11 mouse cellular contexts compared by ENCODE assay signal in genomic region chr14:78676457-78676856, GRCm38 (mm10). TPM values are rescaled to one million over a fixed set of nuclear protein-coding genes. Genes with fewer than 3 reads are reported as not detected.
DNase-seq lines count a peak whose midpoint lies in the region; ATAC-seq and TF ChIP-seq lines count a peak whose summit lies in the region.
"Had no signal": no experiment of that assay in that cellular context is flagged by ENCODE, and none has a peak within 500 bp of the region (broad histone marks: within the 10 kb centered on the region; RNA-seq: fewer than 3 reads in every experiment).

No protein-coding gene starts in this region.

- no peaks in the 10 kb centered on the region for H3K36me3 ChIP-seq in heart, embryonic 13.5 days
- H3K36me3 ChIP-seq in liver, postnatal 0 days (replicated peaks; ENCODE audit: insufficient read depth, low read length) = no peaks in the 10 kb centered on the region
- H3K36me3 ChIP-seq in liver, embryonic 11.5 days (ENCODE audit: control insufficient read depth, insufficient read depth, low read length) = no peaks in the 10 kb centered on the region
- no peaks in the 10 kb centered on the region for H3K36me3 ChIP-seq in embryonic facial prominence, embryonic 14.5 days (ENCODE audit: control insufficient read depth, insufficient read depth, low read length)
- H3K36me3 ChIP-seq: neural tube, embryonic 13.5 days had no signal

- peak; percentile 45 for TF ChIP-seq CTCF in liver, postnatal 0 days (IDR thresholded peaks at IDR 0.05; ENCODE audit: low read depth)

- TF ChIP-seq EP300 in liver, postnatal 0 days (IDR thresholded peaks at IDR 0.05; ENCODE audit: low read depth) = no peak

- ATAC-seq in CD4-positive, CD25-positive, alpha-beta regulatory T cell, adult 4 months = no peak
- no peak for ATAC-seq in heart, embryonic 13.5 days (ENCODE audit: extremely low read depth, insufficient number of reproducible peaks, low FRiP score, low TSS enrichment)
- ATAC-seq in liver, postnatal 0 days = no peak
- ATAC-seq in liver, embryonic 11.5 days (replicated peaks; ENCODE audit: low FRiP score) = no peak
- ATAC-seq in embryonic facial prominence, embryonic 14.5 days (ENCODE audit: low read depth) = no peak
- ATAC-seq: intestine, embryonic 16.5 days had no signal

- H3K27me3 ChIP-seq in heart, embryonic 13.5 days (replicated peaks) = no peaks in the 10 kb centered on the region
- H3K27me3 ChIP-seq in liver, postnatal 0 days (ENCODE audit: insufficient read depth, low read length) = no peaks in the 10 kb centered on the region
- no peaks in the 10 kb centered on the region for H3K27me3 ChIP-seq in liver, embryonic 11.5 days (replicated peaks; ENCODE audit: control insufficient read depth, insufficient read depth, low read length)
- H3K27me3 ChIP-seq in embryonic facial prominence, embryonic 14.5 days (replicated peaks; ENCODE audit: control insufficient read depth, insufficient read depth, low read length) = no peaks in the 10 kb centered on the region
- H3K27me3 ChIP-seq: neural tube, embryonic 13.5 days had no signal

- WGBS in heart, embryonic 13.5 days = 42% methylated on average over 6 of the region's 6 CpGs
- 62% methylated on average over 6 of the region's 6 CpGs for WGBS in liver, postnatal 0 days (ENCODE audit: insufficient replicate concordance)
- WGBS in liver, embryonic 11.5 days = 68% methylated on average over 6 of the region's 6 CpGs
- 70% methylated on average over 6 of the region's 6 CpGs for WGBS in embryonic facial prominence, embryonic 14.5 days

- no peak overlapping the region for H3K27ac ChIP-seq in heart, embryonic 13.5 days (replicated peaks)
- no peak overlapping the region for H3K27ac ChIP-seq in liver, postnatal 0 days (ENCODE audit: low read depth)
- no peak overlapping the region for H3K27ac ChIP-seq in liver, embryonic 11.5 days (ENCODE audit: low read depth, low read length)
- no peak overlapping the region for H3K27ac ChIP-seq in embryonic facial prominence, embryonic 14.5 days (replicated peaks; ENCODE audit: low read depth, low read length)
- H3K27ac ChIP-seq: neural tube, embryonic 13.5 days had no signal

- peak; percentile 22 for DNase-seq in CD4-positive, CD25-positive, alpha-beta regulatory T cell, adult 2 months (ENCODE audit: low read depth, low spot score)
- DNase-seq in heart, adult 18-20 months = no peak
- no peak for DNase-seq in liver, postnatal 0 days
- DNase-seq in liver, embryonic 11.5 days (ENCODE audit: low spot score) = no peak
- DNase-seq in embryonic facial prominence, embryonic 14.5 days (ENCODE audit: low spot score) = peak; percentile 36
- no peak for DNase-seq in Muller cell, postnatal 12 days (ENCODE audit: inconsistent ontology term)
- DNase-seq: gastrocnemius, postnatal 36 days had no signal

- no peak overlapping the region for H3K9ac ChIP-seq in heart, embryonic 13.5 days
- H3K9ac ChIP-seq in liver, postnatal 0 days (replicated peaks) = no peak overlapping the region
- no peak overlapping the region for H3K9ac ChIP-seq in liver, embryonic 11.5 days (ENCODE audit: low read depth, low read length)
- H3K9ac ChIP-seq in embryonic facial prominence, embryonic 14.5 days (ENCODE audit: low read depth, low read length) = no peak overlapping the region
- H3K9ac ChIP-seq: neural tube, embryonic 13.5 days had no signal

- H3K9me3 ChIP-seq in heart, embryonic 13.5 days = no peaks in the 10 kb centered on the region
- H3K9me3 ChIP-seq in liver, postnatal 0 days (ENCODE audit: low read length) = no peaks in the 10 kb centered on the region
- H3K9me3 ChIP-seq in liver, embryonic 11.5 days (ENCODE audit: control insufficient read depth, low read length) = no peaks in the 10 kb centered on the region
- H3K9me3 ChIP-seq in embryonic facial prominence, embryonic 14.5 days (ENCODE audit: control insufficient read depth, low read length) = no peaks in the 10 kb centered on the region
- H3K9me3 ChIP-seq: neural tube, embryonic 13.5 days had no signal

- H3K4me2 ChIP-seq in heart, embryonic 13.5 days = peak overlapping the region; percentile 25; the same call in 1 of the 2 replicates
- H3K4me2 ChIP-seq in liver, postnatal 0 days (ENCODE audit: low read depth, low read length) = no peak overlapping the region
- H3K4me2 ChIP-seq in liver, embryonic 11.5 days = no peak overlapping the region
- no peak overlapping the region for H3K4me2 ChIP-seq in embryonic facial prominence, embryonic 14.5 days (ENCODE audit: low read depth, low read length)
- H3K4me2 ChIP-seq: neural tube, embryonic 13.5 days had no signal

- no peak overlapping the region for H3K4me3 ChIP-seq in heart, embryonic 13.5 days
- H3K4me3 ChIP-seq in liver, postnatal 0 days (ENCODE audit: low read depth, low read length) = no peak overlapping the region
- no peak overlapping the region for H3K4me3 ChIP-seq in liver, embryonic 11.5 days (ENCODE audit: low read depth, low read length)
- H3K4me3 ChIP-seq in embryonic facial prominence, embryonic 14.5 days (ENCODE audit: low read depth, low read length) = no peak overlapping the region
- H3K4me3 ChIP-seq: neural tube, embryonic 13.5 days had no signal

- H3K4me1 ChIP-seq in heart, embryonic 13.5 days = peaks cover 33% of the 10 kb centered on the region
- peaks cover 7% of the 10 kb centered on the region for H3K4me1 ChIP-seq in liver, postnatal 0 days (ENCODE audit: insufficient read depth)
- H3K4me1 ChIP-seq in liver, embryonic 11.5 days (replicated peaks; ENCODE audit: control insufficient read depth, insufficient read depth, low read length) = no peaks in the 10 kb centered on the region
- H3K4me1 ChIP-seq in embryonic facial prominence, embryonic 14.5 days (ENCODE audit: control insufficient read depth, insufficient read depth, low read length) = peaks cover 5% of the 10 kb centered on the region; the same call in 1 of the 2 replicates

RNA-seq across cellular contexts. Expression of gene Dgkh, which starts 56.1 kb away (rescaled TPM):
- 1 to 10 TPM; 2.6 to 3.0 TPM for polyA plus RNA-seq in CD4-positive, CD25-positive, alpha-beta regulatory T cell, adult 4 months (2017; shearing (Covaris generic))
- polyA plus RNA-seq in heart, embryonic 13.5 days (2015; fragmentation: Nextera tagmentation; extraction: Ambion mirVana) = 1.2 and 1.5 TPM in 2 replicates
- total RNA-seq in heart, adult 18-20 months (2021) = 1 to 10 TPM; 6.6 to 6.8 TPM
- 0.33 and 0.48 TPM in 2 replicates for polyA plus RNA-seq in liver, postnatal 0 days (2015; fragmentation: Nextera tagmentation; extraction: Ambion mirVana)
- polyA plus RNA-seq in liver, embryonic 11.5 days (2014; fragmentation: Nextera tagmentation; extraction: Ambion mirVana) = 1.1 and 1.2 TPM in 2 replicates
- polyA plus RNA-seq in embryonic facial prominence, embryonic 14.5 days (2014; fragmentation: Nextera tagmentation; extraction: Ambion mirVana) = 4.4 TPM in 2 replicates

Comparison
In these comparisons a context has a peak if more than half of its experiments do, and no peak if none do; other contexts are left out.
1. DNase-seq: peak in CD4-positive, CD25-positive, alpha-beta regulatory T cell, adult 2 months (single experiment) and embryonic facial prominence, embryonic 14.5 days (single experiment); none in heart, adult 18-20 months (0 of 2), liver, postnatal 0 days (single experiment), liver, embryonic 11.5 days (single experiment) and Muller cell, postnatal 12 days (single experiment).